Mouse (Mus musculus): ENCODE results near the gene Lsm11.
"Not testable (repeated sequence)": the region's sequence is repeated elsewhere in the genome, so short reads cannot be mapped to it uniquely, and the experiment has no call there.

The Lsm11 gene

DNA sequence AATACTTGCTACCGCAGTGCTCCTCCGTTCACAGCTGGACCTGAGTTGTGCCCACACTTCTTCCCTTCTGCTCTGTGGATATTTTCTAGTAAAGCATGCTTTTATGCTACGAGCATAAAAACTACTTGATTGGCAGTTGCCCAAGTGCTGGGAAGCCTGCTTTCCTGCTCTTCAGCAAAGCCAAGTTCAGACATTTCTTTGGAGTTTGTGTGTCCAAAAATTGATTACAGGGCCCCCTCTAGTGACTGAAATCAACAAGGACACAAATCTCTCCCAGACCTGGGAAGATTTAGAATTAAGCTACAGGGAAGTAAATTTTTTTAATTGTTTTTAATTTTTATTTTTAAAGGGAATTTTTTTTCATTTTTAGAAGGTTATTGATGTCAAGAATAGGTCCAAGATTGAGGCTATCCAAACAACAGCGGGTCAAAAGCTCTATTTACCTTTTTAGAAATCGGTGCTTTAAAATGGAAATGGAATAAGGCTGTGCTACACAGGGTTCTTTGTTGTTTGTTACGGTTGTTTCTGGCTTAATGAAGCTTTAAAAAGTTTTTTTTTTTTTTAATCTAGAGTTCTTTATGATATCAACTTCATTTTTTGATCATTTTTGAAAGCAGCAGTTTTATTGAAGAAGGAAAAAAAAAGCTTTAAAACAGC, 63.6 kb downstream of the Lsm11 start:
- peak; percentile 61 to 69 for DNase-seq

DNA sequence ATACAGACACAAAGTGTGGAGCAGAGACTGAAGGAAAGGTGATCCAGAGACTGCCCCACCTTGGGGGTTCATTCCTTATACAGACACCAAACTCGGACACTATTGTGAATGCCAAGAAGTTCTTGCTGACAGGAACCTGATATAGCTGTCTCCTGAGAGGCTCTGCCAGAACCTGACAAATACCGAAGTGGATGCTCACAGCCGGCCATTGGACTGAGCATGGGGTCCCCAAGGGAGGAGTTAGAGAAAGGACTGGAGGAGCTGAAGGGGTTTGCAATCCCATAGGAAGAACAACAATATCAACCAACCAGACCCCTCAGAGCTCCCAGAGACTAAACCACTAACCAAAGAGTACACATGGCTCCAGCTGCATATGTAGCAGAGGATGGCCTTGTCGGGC, 65.4 kb downstream of the Lsm11 start:
- DNase-seq: not testable (repeated sequence)

Data from kidney, adult 8-10 months (tissue).